Mouse (Mus musculus) thymus, postnatal 25 days (tissue): ENCODE measurements at regions not wholly inside any gene's neighbourhood (a gene's known extent, or its start where the extent isn't known, plus 50 kb on each side); places are given as distances from the start of the nearest gene placed in this dataset.
A peak's percentile ranks its signal among the peaks of the same experiment; 100 is the strongest.
"Not testable (repeated sequence)": the region's sequence is repeated elsewhere in the genome, so short reads cannot be mapped to it uniquely, and the experiment has no call there.

Experiments
- DNase-seq: peaks from one replicate; pipeline ENCODE4 v3.0.0; 2022

- no peak for DNase-seq
These were observed 184.5 kb upstream of the Tbl1xr1 start for GRCm38 (mm10) chr3:21891819-21892480.

- no peak for DNase-seq
These were observed 183.5 kb upstream of the Tbl1xr1 start for GRCm38 (mm10) chr3:21892864-21893404.

- no peak for DNase-seq
These were observed 180.9 kb upstream of the Tbl1xr1 start for GRCm38 (mm10) chr3:21895551-21895950.

GRCm38 (mm10) chr3:21898241-21898640, 178.2 kb upstream of the Tbl1xr1 start:
- no peak for DNase-seq

- DNase-seq, result no peak
These were observed 170.9 kb upstream of the Tbl1xr1 start for GRCm38 (mm10) chr3:21905384-21906073.

GRCm38 (mm10) chr3:21908828-21909227, 167.6 kb upstream of the Tbl1xr1 start:
- DNase-seq, result no peak

GRCm38 (mm10) chr3:21910080-21910479, 166.4 kb upstream of the Tbl1xr1 start:
- no peak for DNase-seq

- peak; percentile 54 for DNase-seq
These were observed 165.4 kb upstream of the Tbl1xr1 start for GRCm38 (mm10) chr3:21911071-21911470.

GRCm38 (mm10) chr3:21917228-21917910, 159.1 kb upstream of the Tbl1xr1 start:
- DNase-seq, result no peak

- no peak for DNase-seq
These were observed 158.0 kb upstream of the Tbl1xr1 start for GRCm38 (mm10) chr3:21918431-21918830.

- no peak for DNase-seq
These were observed 156.5 kb upstream of the Tbl1xr1 start for GRCm38 (mm10) chr3:21919931-21920330.

GRCm38 (mm10) chr3:21931951-21932350, 144.5 kb upstream of the Tbl1xr1 start:
- no peak for DNase-seq

GRCm38 (mm10) chr3:21932696-21933095, 143.8 kb upstream of the Tbl1xr1 start:
- not testable (repeated sequence) for DNase-seq

GRCm38 (mm10) chr3:21934731-21935271, 141.7 kb upstream of the Tbl1xr1 start:
- DNase-seq, result peak; percentile 26

- peak; percentile 92 for DNase-seq
These were observed 140.7 kb upstream of the Tbl1xr1 start for GRCm38 (mm10) chr3:21935571-21936261.

- DNase-seq, result no peak
These were observed 140.2 kb upstream of the Tbl1xr1 start for GRCm38 (mm10) chr3:21936262-21936603.

GRCm38 (mm10) chr3:21936616-21937015, 139.8 kb upstream of the Tbl1xr1 start:
- DNase-seq, result peak; percentile 66

- DNase-seq, result no peak
These were observed 139.0 kb upstream of the Tbl1xr1 start for GRCm38 (mm10) chr3:21937281-21938035.

- no peak for DNase-seq
These were observed 138.2 kb upstream of the Tbl1xr1 start for GRCm38 (mm10) chr3:21938071-21938848.

GRCm38 (mm10) chr3:21939738-21940137, 136.7 kb upstream of the Tbl1xr1 start:
- DNase-seq, result no peak

- no peak for DNase-seq
These were observed 134.9 kb upstream of the Tbl1xr1 start for GRCm38 (mm10) chr3:21941596-21941995.
